Mouse (Mus musculus): Measurements from ENCODE around the gene Vmn2r62.

GRCm38 (mm10) chr7:42832221-42832620 lies 38.9 kb upstream of the Vmn2r62 start:
- no peak for TF ChIP-seq CTCF (IDR thresholded peaks at IDR 0.05; ENCODE audit: insufficient read depth, low read depth, low read length)
- TF ChIP-seq POLR2A (IDR thresholded peaks at IDR 0.05; ENCODE audit: insufficient read depth, low read depth, low read length) = no peak

All from olfactory bulb, adult 2 months (tissue).